Mouse (Mus musculus) limb, embryonic 10.5 days (tissue): Measurements from ENCODE around the gene Gsk3b. TPM values are rescaled to one million over a fixed set of nuclear protein-coding genes. Genes with fewer than 3 reads are reported as not detected.
A peak's percentile ranks its signal among the peaks of the same experiment; 100 is the strongest.
"Not testable (repeated sequence)": the region's sequence is repeated elsewhere in the genome, so short reads cannot be mapped to it uniquely, and the experiment has no call there.

Source experiments
- DNase-seq: peaks from one replicate; pipeline ENCODE4 v3.0.0-alpha.2; 2017; ENCODE audit warnings: low spot score
- H3K27ac ChIP-seq: fragments of 300-500 bp; sonication (generic); 2 replicates; pipeline ENCODE4 v1.5.1; 2016; ENCODE audit warnings: mild to moderate bottlenecking
- H3K27me3 ChIP-seq: fragments of 300-500 bp; sonication (generic); 2 replicates; pipeline ENCODE4 v1.6.1; 2016; ENCODE audit warnings: low read depth, mild to moderate bottlenecking; ENCODE audit not compliant: poor library complexity, severe bottlenecking
- H3K36me3 ChIP-seq: fragments of 300-500 bp; sonication (generic); 2 replicates; pipeline ENCODE4 v1.6.1; 2016; ENCODE audit warnings: mild to moderate bottlenecking, moderate library complexity
- H3K4me1 ChIP-seq: fragments of 300-500 bp; sonication (generic); 2 replicates; pipeline ENCODE4 v1.6.1; 2016
- H3K4me3 ChIP-seq: fragments of 300-500 bp; sonication (generic); 2 replicates; pipeline ENCODE4 v1.5.1; 2016; ENCODE audit warnings: mild to moderate bottlenecking, moderate library complexity
- H3K9me3 ChIP-seq: fragments of 300-500 bp; sonication (generic); replicated peaks from 2 replicates; pipeline ENCODE4 v1.6.1; 2016; ENCODE audit warnings: mild to moderate bottlenecking
- WGBS: fragments of 180-500 bp; shearing (Covaris S2); methylation state at CpG from one replicate; pipeline ENCODE4 v1.1.7; 2016; 5-methylcytosine and 5-hydroxymethylcytosine counted together
- polyA plus RNA-seq: library from polyadenylated mRNA; unstranded; fragments of >200 nt; fragmentation: Nextera tagmentation; extraction: Ambion mirVana; gene quantifications from 2 replicates; pipeline ENCODE4 v1.2.1, GENCODE M21; 2016

Gsk3b gene
- polyA plus RNA-seq, 1 experiment from 2014 or later, result 59.4 TPM

GRCm38 (mm10) chr16:38164811-38165591, 76.2 kb downstream of the Gsk3b start:
- Histone ChIP-seq H3K27ac (no peak overlapping the region), H3K36me3 (peaks cover 12% of the 10 kb centered on the region; the same call in 1 of the 2 replicates), H3K4me1 (no peaks in the 10 kb centered on the region), H3K9me3 (no peaks in the 10 kb centered on the region), H3K4me3 (no peak overlapping the region), H3K27me3 (no peaks in the 10 kb centered on the region)
- no peak for DNase-seq
- WGBS, result 93% methylated on average over 7 of the region's 7 CpGs

- H3K9me3 ChIP-seq, result no peaks in the 10 kb centered on the region
- H3K4me1 ChIP-seq, result no peaks in the 10 kb centered on the region
- 88% methylated on average over 5 of the region's 5 CpGs for WGBS
- DNase-seq, result no peak
- no peak overlapping the region for H3K27ac ChIP-seq
- no peaks in the 10 kb centered on the region for H3K27me3 ChIP-seq
- H3K36me3 ChIP-seq, result peaks cover 29% of the 10 kb centered on the region
- H3K4me3 ChIP-seq, result no peak overlapping the region
Measured at GRCm38 (mm10) chr16:38168971-38169370, 80.2 kb downstream of the Gsk3b start.

DNA sequence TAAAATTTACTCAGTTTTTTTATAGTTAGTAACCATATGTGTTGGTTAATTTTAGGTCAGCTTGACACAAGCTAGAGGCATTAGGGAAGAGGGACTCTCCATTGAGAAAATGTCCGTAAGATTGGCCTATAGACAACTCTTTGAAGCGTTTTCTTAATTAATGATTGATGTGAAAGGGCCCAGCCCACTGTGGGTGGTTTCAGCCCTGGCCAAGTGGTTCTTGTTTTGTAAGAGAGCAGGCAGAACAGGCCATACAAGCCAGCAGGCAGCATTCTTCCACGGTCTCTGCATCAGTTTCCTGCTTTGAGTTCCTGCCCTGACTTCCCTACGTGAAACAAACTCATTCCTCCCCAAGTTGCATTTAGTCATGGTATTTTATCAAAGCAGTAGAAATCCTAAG, 90.3 kb downstream of the Gsk3b start:
- H3K9me3 ChIP-seq, result no peaks in the 10 kb centered on the region
- peaks cover 40% of the 10 kb centered on the region for H3K36me3 ChIP-seq
- no peak overlapping the region for H3K4me3 ChIP-seq
- H3K4me1 ChIP-seq, result no peaks in the 10 kb centered on the region
- WGBS, result 89% methylated on average over 4 of the region's 4 CpGs
- no peak overlapping the region for H3K27ac ChIP-seq
- no peak for DNase-seq
- H3K27me3 ChIP-seq, result no peaks in the 10 kb centered on the region

DNA sequence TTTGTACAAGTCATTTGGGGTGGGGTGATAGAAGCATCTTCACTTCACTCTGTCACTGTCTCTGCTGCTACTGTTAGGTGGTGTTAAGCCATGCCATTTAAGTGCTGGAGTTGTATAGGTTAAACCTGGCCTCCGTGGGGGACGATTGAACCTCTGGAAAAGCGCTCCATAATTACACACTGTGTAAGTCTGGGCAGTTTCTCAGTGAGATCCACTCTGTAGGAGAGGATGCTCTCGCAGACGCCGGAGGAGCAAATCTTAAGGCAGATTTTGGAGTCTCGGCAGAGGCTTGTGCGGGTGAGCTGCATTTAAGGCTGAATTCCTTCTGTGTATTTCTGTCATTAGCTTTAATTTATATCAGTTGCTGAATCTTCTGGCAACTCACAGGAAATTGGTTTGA, 92.6 kb downstream of the Gsk3b start:
- Histone ChIP-seq H3K36me3 (peaks cover 55% of the 10 kb centered on the region), H3K4me3 (no peak overlapping the region), H3K4me1 (no peaks in the 10 kb centered on the region), H3K9me3 (no peaks in the 10 kb centered on the region), H3K27ac (no peak overlapping the region), H3K27me3 (no peaks in the 10 kb centered on the region)
- no peak for DNase-seq
- 95% methylated on average over 8 of the region's 8 CpGs for WGBS

GRCm38 (mm10) chr16:38184657-38185269, 96.0 kb downstream of the Gsk3b start:
- no peak overlapping the region for H3K4me3 ChIP-seq
- DNase-seq, result no peak
- no peaks in the 10 kb centered on the region for H3K9me3 ChIP-seq
- WGBS, result 95% methylated on average over 8 of the region's 8 CpGs
- H3K36me3 ChIP-seq, result peaks cover 60% of the 10 kb centered on the region
- no peak overlapping the region for H3K27ac ChIP-seq
- no peaks in the 10 kb centered on the region for H3K27me3 ChIP-seq
- no peaks in the 10 kb centered on the region for H3K4me1 ChIP-seq

DNA sequence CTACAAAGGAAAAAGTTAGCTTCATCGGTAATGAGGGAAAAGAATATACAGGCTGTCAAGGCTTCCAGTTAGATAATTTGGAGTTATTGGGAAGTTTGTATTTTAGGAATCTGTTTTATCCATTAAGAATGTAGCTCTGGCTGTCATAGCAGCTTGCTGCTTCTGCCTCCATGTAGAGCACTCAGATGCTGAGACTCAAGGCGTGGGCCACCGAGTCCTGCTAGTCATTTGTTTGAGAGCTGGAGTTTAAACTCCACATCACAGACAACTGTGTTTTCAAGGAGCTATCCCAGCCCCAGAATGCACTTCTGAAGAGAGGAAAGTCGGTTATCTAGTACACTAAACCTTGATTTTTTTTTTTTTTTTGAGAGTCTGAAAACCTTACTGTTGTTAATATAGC, 101.2 kb downstream of the Gsk3b start:
- no peaks in the 10 kb centered on the region for H3K27me3 ChIP-seq
- no peak overlapping the region for H3K27ac ChIP-seq
- no peaks in the 10 kb centered on the region for H3K9me3 ChIP-seq
- DNase-seq, result no peak
- peaks cover 80% of the 10 kb centered on the region for H3K36me3 ChIP-seq
- WGBS, result 89% methylated on average over 4 of the region's 4 CpGs
- no peaks in the 10 kb centered on the region for H3K4me1 ChIP-seq
- no peak overlapping the region for H3K4me3 ChIP-seq

GRCm38 (mm10) chr16:38190531-38190930, 101.7 kb downstream of the Gsk3b start:
- Histone ChIP-seq H3K27me3 (no peaks in the 10 kb centered on the region), H3K27ac (no peak overlapping the region), H3K9me3 (no peaks in the 10 kb centered on the region), H3K4me1 (no peaks in the 10 kb centered on the region), H3K36me3 (peaks cover 80% of the 10 kb centered on the region), H3K4me3 (no peak overlapping the region)
- WGBS, result 93% methylated on average over 3 of the region's 3 CpGs
- DNase-seq, result no peak

- Histone ChIP-seq H3K27me3 (no peaks in the 10 kb centered on the region), H3K4me3 (no peak overlapping the region), H3K36me3 (peaks cover 84% of the 10 kb centered on the region), H3K27ac (no peak overlapping the region), H3K9me3 (no peaks in the 10 kb centered on the region), H3K4me1 (no peaks in the 10 kb centered on the region)
- 93% methylated on average over 6 of the region's 6 CpGs for WGBS
- no peak for DNase-seq
Measured at GRCm38 (mm10) chr16:38191460-38191859, 102.7 kb downstream of the Gsk3b start.

GRCm38 (mm10) chr16:38192640-38193039, 103.8 kb downstream of the Gsk3b start:
- Histone ChIP-seq H3K36me3 (peaks cover 83% of the 10 kb centered on the region), H3K27me3 (no peaks in the 10 kb centered on the region), H3K4me1 (no peaks in the 10 kb centered on the region), H3K4me3 (no peak overlapping the region), H3K9me3 (no peaks in the 10 kb centered on the region), H3K27ac (no peak overlapping the region)
- no peak for DNase-seq
- 90% methylated on average over 6 of the region's 6 CpGs for WGBS

DNA sequence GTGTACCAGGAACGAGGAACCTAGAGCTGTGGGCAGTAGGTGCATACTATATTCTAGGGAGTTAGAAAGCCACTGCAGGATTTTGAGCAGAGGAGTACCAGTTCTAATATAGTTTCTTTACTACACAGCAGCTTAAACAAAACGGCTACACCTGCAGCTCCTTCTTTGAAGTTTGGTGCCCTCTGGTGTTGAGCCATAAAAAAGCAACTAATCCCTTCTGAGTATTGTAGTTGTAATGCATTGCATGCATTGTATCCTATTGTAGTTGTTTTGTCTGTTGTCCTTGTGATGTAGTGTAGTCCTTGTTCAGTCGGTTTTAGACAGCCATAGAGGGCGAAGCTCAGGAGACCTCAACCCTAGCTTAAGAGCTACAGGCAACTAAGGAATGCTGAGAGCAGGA, 108.5 kb downstream of the Gsk3b start:
- WGBS, result 69% methylated on average over 4 of the region's 4 CpGs
- no peaks in the 10 kb centered on the region for H3K4me1 ChIP-seq
- no peak overlapping the region for H3K27ac ChIP-seq
- H3K9me3 ChIP-seq, result no peaks in the 10 kb centered on the region
- H3K36me3 ChIP-seq, result peaks cover 65% of the 10 kb centered on the region
- DNase-seq, result peak; percentile 51
- H3K27me3 ChIP-seq, result no peaks in the 10 kb centered on the region
- no peak overlapping the region for H3K4me3 ChIP-seq

- no peak overlapping the region for H3K27ac ChIP-seq
- WGBS, result 85% methylated on average over 7 of the region's 7 CpGs
Measured at GRCm38 (mm10) chr16:38205272-38205671, 116.5 kb downstream of the Gsk3b start.

DNA sequence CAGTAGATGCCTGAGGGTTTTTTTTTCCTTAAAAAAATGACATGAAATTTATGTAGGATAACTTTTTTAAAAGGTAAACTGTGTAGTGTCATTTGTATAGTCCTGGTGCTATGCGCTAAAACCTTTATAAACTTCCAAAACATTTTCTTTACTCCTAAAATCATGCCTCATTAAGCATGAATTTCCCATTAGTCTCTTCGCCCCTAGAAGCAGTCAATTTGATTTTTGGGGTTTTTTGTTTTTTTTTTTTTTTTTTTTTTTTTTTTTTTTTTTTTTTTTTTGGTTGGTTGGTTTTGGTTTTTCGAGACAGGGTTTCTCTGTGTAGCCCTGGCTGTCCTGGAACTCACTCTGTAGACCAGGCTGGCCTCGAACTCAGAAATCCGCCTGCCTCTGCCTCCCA, 133.7 kb downstream of the Gsk3b start:
- not testable (repeated sequence) for DNase-seq, H3K4me1 ChIP-seq, H3K9me3 ChIP-seq, H3K27me3 ChIP-seq, H3K27ac ChIP-seq, H3K4me3 ChIP-seq
- 98% methylated on average over 5 of the region's 5 CpGs for WGBS
- peaks cover 64% of the 10 kb centered on the region for H3K36me3 ChIP-seq

More at GRCm38 (mm10) chr16:38205272-38205671, 116.5 kb downstream of the Gsk3b start:
- Histone ChIP-seq H3K4me3 (no peak overlapping the region), H3K27me3 (no peaks in the 10 kb centered on the region), H3K36me3 (peaks cover 59% of the 10 kb centered on the region), H3K4me1 (no peaks in the 10 kb centered on the region), H3K9me3 (no peaks in the 10 kb centered on the region)
- no peak for DNase-seq

GRCm38 (mm10) chr16:38236936-38237585, 148.3 kb downstream of the Gsk3b start:
- no peak for DNase-seq
- H3K36me3 ChIP-seq, result peaks cover 41% of the 10 kb centered on the region
- no peaks in the 10 kb centered on the region for H3K9me3 ChIP-seq
- H3K4me1 ChIP-seq, result no peaks in the 10 kb centered on the region
- no peaks in the 10 kb centered on the region for H3K27me3 ChIP-seq
- WGBS, result 91% methylated on average over 4 of the region's 4 CpGs
- no peak overlapping the region for H3K27ac ChIP-seq
- H3K4me3 ChIP-seq, result no peak overlapping the region
